Mouse (Mus musculus) cerebellum, postnatal 25 days (tissue): ENCODE data around the gene Tnf.
"Not testable (repeated sequence)": the region's sequence is repeated elsewhere in the genome, so short reads cannot be mapped to it uniquely, and the experiment has no call there.

ENCODE experiments used
- DNase-seq, 2 experiments: peaks; one replicate each; pipeline ENCODE4 v3.0.0; 2021; ENCODE audit warnings: mixed read lengths in 2 of 2

The Tnf gene

DNA sequence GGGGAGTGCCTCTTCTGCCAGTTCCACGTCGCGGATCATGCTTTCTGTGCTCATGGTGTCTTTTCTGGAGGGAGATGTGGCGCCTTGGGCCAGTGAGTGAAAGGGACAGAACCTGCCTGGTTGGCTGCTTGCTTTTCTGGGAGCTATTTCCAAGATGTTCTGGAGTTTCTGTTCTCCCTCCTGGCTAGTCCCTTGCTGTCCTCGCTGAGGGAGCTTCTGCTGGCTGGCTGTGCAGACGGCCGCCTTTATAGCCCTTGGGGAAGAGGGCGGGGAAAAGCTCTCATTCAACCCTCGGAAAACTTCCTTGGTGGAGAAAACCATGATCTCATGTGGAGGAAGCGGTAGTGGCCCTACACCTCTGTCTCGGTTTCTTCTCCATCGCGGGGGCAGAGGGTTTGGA is at the start of gene Tnf:
TSS of gene Tnf (minus strand) at position 221 of the 400 bp plus-strand sequence.
- DNase-seq = no peak

DNA sequence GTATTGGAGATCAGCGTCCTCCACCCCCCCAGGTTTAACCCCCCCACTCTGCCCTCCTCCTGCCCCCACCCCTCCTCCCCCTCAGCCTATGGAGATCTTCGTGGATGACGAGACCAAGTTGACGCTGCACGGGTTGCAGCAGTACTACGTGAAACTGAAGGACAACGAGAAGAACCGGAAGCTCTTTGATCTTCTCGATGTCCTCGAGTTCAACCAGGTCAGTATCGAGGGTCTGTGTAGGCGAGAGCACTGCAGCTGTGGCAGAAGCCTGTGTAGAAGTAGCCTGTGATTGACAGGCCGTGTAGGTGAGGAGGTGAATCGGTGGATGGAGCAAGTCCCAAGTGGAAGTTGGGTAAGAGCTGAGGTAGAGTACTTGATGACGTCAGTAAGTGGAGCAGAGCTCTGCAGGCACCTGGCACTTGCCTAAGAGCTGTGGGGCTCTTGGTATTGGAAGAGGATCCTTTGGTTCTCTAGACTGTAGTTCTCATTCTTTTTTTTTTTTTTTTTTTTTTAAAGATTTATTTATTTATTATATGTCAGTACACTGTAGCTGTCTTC is 49.4 kb upstream of the Tnf start:
- no peak for DNase-seq

DNA sequence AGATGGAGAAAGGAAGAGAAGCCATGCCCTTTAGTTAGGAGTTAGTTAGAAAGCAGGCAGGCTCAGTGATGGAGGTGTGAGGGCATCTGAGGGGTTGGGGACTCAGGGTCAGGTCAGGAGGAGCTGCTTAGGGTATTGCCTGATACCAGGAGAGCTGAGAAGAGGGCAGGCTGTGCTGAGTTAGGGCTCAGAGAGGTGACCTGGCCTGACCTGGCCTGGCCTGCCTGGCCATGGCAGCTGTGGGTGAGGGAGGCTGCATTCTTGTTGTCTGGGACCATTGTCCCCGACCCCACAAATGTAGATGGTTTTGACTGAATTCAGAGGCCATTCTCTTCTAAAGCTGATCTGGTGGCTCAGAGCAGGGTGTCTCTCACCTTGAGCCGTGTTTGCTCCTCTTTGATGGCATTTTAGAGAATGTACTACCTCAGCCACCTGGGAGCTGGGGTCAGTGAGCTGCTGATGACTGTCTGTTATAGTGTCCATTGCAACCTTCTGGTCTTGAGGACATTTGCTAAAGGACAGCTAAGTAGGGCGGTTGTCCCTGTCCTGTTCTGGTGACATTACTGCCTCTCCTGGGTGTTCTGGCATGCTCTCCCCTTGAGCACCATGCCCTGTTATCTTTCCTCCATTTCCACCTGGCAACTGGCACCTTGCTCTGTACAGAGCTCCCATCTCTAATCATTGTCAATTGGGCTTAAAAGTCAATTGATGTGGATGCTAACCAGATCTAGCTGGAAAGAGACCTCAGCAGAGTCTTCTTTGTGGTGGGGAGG is 48.7 kb upstream of the Tnf start:
- no peak for DNase-seq

DNA sequence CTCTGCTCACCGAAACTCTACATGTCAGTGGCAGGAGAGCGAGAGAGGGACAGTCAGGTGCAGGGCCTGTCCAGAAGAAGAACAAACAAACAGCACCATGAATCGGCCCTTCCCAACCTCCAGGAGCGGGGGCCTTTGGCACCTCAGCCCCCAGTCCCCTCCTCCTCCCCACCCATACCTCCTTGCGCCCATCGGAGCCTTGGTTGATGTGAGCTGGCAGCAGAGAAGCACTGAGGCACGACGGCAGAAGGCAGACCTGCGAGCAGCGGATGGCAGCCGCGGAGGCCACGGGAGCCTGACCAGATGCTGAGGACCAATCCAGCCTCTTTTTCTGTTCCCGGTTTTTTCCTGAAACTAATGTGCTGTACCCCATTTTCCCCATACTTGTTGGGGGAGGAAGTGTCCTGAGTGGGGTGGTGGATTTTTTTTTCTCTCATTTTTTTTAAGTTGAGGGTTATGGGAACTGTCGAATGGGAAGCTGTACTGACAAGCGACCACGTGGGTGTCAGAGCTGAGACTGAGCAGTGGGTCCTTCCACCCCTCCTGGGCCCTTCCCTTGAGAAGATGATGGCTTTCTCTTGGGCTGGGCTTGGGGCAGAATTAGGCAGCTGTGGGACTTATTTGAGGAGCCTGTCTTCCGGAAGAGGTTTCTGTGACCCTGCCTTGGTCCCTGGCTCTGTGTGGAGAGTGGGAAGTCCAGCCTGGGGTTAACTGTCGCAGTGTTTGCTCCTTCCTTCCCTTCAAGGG is 47.8 kb upstream of the Tnf start:
- no peak for DNase-seq

- DNase-seq = no peak
Observed at GRCm38 (mm10) chr17:35248986-35249385, 47.2 kb upstream of the Tnf start.

DNA sequence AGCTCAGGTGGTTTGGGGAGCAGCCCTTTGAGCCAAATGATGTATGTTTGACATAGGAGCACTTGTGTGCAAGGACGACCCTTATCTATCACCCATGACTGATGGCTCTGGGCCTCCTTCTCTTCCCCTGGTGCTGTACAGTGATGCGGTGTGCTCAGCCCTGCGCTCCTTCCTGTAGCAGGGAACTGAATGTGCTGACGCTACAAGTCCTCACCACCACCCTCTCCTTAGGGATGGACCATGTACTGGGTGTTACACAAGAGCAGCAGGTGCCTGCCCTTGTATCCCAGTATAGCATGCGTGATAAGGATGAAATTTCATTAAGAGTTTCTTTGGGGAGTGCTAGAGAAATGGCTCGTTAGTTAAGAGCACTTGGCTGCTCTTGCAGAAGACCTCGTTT is 45.3 kb upstream of the Tnf start:
- no peak for DNase-seq

DNA sequence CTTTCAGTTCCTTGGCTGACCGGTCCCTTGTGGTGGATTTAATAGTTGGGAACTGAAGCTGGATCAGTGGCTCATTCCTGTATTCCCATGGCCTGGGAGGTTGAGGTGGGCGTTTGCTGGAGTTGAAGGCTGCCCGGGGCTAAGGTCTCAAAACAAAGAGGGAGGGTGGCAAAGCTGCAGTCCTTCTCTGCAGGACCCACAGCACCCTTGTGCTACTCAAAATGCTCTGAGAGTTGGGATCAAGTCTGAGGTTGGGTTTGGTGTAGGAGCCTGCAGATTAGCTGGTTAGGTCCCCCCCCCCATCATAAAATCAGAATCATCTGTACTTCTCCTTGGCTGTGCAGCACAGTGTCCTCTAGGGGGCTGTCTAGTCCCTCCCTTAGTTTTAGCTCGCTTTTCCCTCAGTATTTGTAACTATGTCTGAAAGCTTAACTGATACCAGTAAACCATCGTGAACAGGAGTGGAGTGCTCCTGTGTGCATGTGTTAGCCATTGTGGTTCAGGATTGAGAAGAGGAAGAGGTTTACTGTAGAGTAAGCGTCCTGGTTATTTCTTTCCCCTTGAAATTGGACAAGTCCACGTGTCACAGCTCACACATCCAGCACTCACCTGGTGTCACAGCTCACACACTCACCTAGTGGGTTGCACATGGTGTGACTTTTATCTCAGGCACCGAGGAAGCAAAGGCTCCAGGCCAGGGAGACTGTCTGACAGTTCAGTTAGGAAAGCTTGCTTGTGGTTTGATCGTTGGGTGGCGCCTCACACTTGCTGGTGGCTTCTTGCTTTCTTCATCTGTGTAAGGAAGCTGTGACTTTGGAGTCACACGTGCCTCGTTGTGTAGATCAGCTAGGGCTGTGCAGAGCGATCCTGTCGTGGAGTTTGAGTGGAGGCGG is 44.2 kb upstream of the Tnf start:
- DNase-seq = no peak

DNA sequence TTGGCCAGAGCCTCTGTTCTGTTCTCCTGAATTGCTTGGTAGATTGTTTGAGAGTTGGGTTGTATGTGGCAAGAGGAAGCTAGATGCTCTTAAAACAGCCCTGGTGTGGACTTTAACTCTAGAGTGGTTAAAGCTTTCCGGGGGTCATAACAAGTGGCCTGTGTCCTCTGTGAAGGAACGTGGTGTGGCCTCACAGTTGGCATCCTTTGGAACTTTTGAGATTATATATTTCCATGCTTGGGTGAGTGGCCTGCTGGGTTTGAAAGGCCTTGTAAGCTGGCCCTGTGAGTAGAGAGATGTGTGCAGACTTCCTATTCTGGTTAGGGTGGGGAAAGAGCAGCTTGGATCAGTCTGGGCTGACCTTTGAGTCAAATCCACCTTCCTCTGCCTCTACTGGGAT is 43.2 kb upstream of the Tnf start:
- DNase-seq = no peak

- DNase-seq = peak; percentile 69 to 79
Observed at GRCm38 (mm10) chr17:35243086-35243485, 41.3 kb upstream of the Tnf start.

DNA sequence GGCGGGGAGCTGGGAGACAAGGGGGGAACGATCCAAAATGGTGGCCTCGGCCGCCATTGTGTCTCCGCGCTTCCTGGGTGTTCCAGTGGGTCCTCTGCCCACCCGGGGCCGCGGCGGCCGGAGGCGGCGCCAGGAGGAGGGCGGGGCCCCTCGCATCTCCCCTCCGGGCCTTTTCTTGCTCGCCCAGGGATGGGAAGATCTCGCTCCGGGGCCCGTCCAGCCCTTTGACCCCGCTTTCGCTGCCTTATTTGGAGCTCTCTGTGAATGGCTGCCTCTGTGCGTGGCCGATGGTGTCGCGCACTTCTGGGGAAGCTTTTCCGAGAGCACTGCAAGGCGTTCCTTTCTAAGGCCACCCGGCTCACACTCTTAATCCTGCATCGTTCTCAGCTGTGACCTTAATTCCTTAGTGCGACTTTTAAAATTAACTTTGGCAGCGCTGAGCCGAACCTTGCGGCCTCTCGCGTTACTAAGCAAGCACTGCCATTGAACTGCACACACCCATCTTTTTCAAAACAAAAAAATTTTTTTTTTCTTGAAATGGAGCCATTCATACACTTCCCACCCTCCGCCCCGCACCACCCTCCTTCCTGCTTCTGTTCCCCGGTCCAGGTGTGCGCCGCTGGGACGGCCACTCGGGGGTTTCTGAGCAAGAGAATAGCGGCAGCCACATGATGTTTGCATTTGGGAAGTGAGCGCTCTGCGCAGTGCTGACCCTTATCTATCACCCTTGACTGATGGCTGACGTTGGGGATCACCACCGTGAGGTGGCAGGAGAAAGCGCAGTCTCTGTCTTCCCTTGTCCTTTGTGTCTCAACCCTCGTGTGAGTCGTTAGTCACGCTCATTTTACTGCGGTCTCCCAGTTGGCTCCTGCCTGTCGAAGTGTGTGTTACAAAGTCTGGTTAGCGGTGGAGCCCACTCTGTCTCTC is 40.5 kb upstream of the Tnf start:
- DNase-seq = peak; percentile 51 to 74

GRCm38 (mm10) chr17:35241305-35242014 is 39.7 kb upstream of the Tnf start, which contains the start of gene Ddx39b:
Ddx39b (plus strand) TSS chr17:35241746.
- peak; percentile 97 to 98 for DNase-seq

- peak; percentile 53 to 59 for DNase-seq
Observed at GRCm38 (mm10) chr17:35240384-35241304, 38.8 kb upstream of the Tnf start.

DNA sequence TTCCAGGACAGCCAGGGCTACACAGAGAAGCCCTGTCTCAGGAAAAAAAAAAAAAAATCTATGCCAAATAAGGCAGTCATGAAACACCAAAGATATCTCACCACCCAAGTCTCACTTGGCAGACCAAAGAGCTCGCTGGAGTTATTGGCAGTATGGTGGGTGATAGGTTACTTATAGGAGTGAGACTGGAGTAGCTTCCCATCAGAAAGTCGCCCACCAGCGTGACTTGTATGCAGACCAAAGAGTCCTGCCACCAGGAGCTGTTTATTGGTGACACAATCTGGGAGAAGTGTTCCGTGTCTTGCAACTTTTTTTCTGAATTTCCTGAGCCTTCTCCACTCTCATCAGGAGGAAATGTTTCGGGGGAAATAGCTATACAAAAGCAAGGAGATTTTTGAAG is 37.9 kb upstream of the Tnf start:
- no peak for DNase-seq

DNA sequence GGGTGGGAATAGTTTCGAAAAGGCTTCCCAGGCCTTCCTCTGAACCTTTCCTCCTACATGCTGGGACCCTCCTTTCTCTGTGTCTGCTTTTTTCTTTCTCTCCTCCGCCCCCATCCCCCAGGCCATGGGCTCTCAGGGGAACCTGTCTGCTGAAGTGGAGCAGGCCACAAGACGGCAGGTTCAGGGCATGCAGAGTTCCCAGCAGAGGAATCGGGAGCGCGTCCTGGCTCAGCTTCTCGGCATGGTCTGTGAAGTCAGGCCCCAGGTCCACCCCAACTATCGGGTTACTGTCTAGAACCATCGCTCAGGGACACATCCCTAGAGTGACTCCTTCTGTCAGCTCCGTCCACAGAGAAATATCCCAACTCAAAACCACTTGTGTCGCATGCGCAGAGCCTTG is 35.7 kb upstream of the Tnf start:
- DNase-seq = no peak

DNA sequence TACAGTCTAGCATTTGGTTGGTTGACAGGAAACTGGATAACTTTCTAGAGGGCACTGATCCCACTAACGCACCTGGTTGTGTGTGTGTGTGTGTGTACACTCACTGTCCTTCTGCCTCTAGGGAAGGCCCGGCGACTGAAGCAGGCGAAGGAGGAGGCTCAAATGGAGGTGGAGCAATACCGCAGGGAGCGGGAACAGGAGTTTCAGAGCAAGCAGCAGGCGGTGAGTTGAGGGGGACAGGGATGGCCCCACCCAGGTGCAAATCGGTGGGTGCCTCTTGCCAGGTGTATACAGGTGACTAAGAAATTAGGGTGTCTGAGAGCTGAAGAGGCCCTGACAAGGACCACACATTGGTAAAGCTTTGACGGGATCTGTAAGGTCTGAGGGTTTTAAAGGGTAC is 35.2 kb upstream of the Tnf start:
- peak; percentile 58 to 68 for DNase-seq

DNA sequence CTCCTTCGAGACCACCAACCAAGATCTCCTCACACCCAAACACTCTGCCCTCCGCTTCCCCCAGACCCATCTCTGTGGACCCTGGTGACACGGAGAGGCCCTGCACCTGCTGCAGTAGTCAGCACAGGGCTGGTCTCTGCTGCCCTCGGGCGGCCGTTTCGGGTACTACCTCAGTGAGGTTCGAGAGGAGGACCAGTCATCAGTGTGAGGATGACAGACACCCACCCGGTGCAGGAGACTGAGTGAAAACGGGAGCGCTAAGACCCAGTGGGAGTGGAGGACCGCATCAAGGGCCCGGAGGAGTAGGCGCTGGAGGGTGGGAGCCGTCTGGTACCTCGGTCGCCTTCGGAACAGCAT is 34.6 kb upstream of the Tnf start:
- DNase-seq = peak; percentile 100

- peak; percentile 91 to 93 for DNase-seq
Observed at GRCm38 (mm10) chr17:35235614-35236389, 34.0 kb upstream of the Tnf start, which contains the start of gene Nfkbil1. Nfkbil1 (minus strand) TSS chr17:35235792.

DNA sequence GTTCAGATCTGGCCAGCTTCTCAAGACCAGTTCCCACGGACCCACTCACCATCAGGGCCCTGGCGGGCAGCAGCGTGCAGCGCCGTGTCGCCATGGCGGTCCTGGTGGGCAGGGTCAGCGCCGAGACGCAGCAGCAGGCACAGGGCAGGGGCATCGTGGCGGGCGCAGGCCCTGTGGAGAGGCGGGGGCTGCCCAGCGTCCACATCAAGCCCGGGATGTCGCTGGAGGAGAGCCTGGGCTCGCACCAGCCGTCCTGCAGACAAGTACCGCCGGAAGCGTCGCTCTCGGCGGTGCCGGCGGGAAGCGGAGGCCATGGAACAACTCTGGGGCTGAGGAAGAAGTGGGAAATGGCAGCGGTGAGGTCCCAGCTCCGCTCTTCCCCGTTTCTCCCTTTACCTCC is 33.1 kb upstream of the Tnf start:
- DNase-seq = peak; percentile 50 to 54

DNA sequence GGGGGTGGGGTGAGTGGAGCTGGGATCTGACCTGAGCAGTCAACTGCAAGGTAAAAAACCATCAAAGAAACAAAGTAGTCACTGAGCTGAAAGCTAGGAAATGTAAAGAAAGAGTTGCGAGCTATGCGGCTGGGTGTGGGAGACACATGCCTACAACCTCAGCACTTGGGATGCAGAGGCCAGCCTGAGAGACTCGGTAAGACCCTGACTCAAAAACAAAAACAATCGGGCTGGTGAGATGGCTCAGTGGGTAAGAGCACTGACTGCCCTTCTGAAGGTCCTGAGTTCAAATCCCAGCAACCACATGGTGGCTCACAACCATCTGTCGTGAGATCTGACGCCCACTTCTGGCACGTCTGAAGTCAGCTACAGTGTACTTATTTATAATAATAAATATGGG is 32.3 kb upstream of the Tnf start:
- DNase-seq = not testable (repeated sequence)
